In the genomic region with DNA sequence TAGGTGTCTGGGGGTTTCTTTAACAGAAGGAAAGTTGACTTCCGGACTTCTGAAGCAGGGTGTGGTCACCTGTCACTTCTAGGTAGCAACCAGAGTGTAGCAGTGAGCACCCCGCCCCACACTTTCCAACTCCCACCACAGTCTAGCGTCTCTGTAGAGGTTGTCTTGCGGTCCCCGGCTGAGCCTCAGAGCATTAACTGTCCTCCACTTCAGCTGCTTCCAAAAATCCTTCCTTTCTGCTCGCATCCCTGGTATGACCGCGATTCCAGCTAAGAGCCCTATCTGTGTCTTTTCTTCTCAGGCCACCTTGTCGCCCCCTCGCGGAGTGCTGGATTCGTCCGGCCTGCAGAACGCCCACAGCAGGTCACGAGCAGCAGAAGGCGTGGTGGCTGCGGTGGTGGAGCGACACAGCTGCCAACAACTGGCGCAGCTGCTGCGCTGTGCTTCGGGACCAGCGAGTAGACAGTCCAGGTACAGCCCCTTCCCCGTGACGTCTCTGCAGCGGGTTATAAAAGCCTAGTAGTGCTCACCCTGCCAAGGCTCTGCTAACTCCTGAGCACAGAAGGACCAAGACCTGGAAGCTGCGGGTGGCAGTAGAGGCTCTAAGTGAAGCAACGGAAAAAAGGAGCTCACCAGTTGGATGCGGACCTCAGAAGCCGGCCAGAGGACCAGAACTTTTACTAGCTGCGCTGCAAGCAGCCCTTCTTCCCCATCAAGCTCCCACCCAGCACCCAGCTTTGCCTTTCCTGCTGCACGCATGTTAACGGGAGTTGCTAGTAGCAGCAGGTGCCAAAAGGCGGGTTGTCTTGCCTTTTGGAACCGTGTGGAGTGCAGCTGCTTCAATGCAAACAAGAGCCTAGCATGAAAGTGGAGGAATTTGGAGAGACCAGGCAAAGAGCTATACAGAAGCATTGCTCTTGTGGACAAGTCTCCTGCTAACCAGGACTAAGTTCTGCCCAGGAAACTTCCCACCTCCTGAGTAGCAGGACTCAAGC, we compare ENCODE assay signal across 8 mouse cellular contexts. TPM values are rescaled to one million over a fixed set of nuclear protein-coding genes. Genes with fewer than 3 reads are reported as not detected.
DNase-seq lines count a peak whose midpoint lies in the region; ATAC-seq and TF ChIP-seq lines count a peak whose summit lies in the region.

No protein-coding gene starts in this region.

- H3K27ac ChIP-seq in limb, embryonic 14.5 days (replicated peaks; ENCODE audit: low read depth, low read length) = no peak overlapping the region

- no peak for TF ChIP-seq POLR2A in limb, embryonic 14.5 days (IDR thresholded peaks at IDR 0.05; ENCODE audit: borderline replicate concordance, extremely low read depth, insufficient read depth, insufficient read length)

- H3K9me3 ChIP-seq in limb, embryonic 14.5 days (ENCODE audit: control insufficient read depth, low read length) = no peaks in the 10 kb centered on the region

- 2% methylated on average over 34 of the region's 34 CpGs for WGBS in limb, embryonic 14.5 days

- H3K4me3 ChIP-seq in limb, embryonic 14.5 days (replicated peaks; ENCODE audit: low read length) = peak overlapping the region; percentile 34

- H3K27me3 ChIP-seq in limb, embryonic 14.5 days (ENCODE audit: control insufficient read depth, insufficient read depth, low read length) = peaks cover 37% of the 10 kb centered on the region

- DNase-seq in adrenal gland, postnatal 10 days = peak; percentile 19
- DNase-seq in adrenal gland, adult 8-10 months = no peak
- DNase-seq in testis, postnatal 10 days (ENCODE audit: low spot score) = peak; percentile 53
- no peak for DNase-seq in testis, postnatal 14 days (ENCODE audit: low spot score)
- DNase-seq in heart, postnatal 10 days = peak; percentile 22 to 30
- DNase-seq in limb, embryonic 14.5 days (ENCODE audit: low spot score) = peak; percentile 57
- DNase-seq in neural tube, embryonic 10.5 days (ENCODE audit: extremely low spot score, low spot score) = peak; percentile 59
- DNase-seq in thymus, postnatal 14 days = no peak

- peak overlapping the region; percentile 61 for H3K4me2 ChIP-seq in limb, embryonic 14.5 days (replicated peaks; ENCODE audit: low read depth, low read length, severe bottlenecking)

- H3K36me3 ChIP-seq in limb, embryonic 14.5 days (ENCODE audit: control insufficient read depth, insufficient read depth, low read length) = no peaks in the 10 kb centered on the region

- peaks cover 13% of the 10 kb centered on the region for H3K4me1 ChIP-seq in limb, embryonic 14.5 days (ENCODE audit: control insufficient read depth, insufficient read depth, low read length)

- peak; percentile 71; the same call in 1 of the 2 replicates for ATAC-seq in limb, embryonic 14.5 days (ENCODE audit: low FRiP score, low read depth)

- intact Hi-C loops in heart, postnatal 10 days (cut with DNase I) = no loop called here

- no peak overlapping the region for H3K9ac ChIP-seq in limb, embryonic 14.5 days (ENCODE audit: low read depth, low read length, severe bottlenecking)

RNA-seq across cellular contexts. Expression of a gene that starts 0.7 kb away (rescaled TPM):
- total RNA-seq in adrenal gland, postnatal 10 days (2021) = under 1 TPM; 0.06 to 0.12 TPM
- total RNA-seq in adrenal gland, adult 8-10 months (2022) = not detected
- not detected for total RNA-seq in heart, postnatal 10 days (2021)
- polyA plus RNA-seq in limb, embryonic 14.5 days (2012; rRNA removed) = 0.49 and 0.54 TPM in 2 replicates
- 0.33 and 0.40 TPM in 2 replicates for polyA plus RNA-seq in limb, embryonic 14.5 days (2014; fragmentation: Nextera tagmentation; extraction: Ambion mirVana)

Comparison
In these comparisons a context has a peak if more than half of its experiments do, and no peak if none do; other contexts are left out.
1. DNase-seq: peak in adrenal gland, postnatal 10 days (single experiment), testis, postnatal 10 days (single experiment), heart, postnatal 10 days (2 of 2), limb, embryonic 14.5 days (single experiment) and neural tube, embryonic 10.5 days (single experiment); none in adrenal gland, adult 8-10 months (single experiment), testis, postnatal 14 days (single experiment) and thymus, postnatal 14 days (single experiment).